Mouse (Mus musculus): ENCODE data around the gene Ewsr1.

DNA sequence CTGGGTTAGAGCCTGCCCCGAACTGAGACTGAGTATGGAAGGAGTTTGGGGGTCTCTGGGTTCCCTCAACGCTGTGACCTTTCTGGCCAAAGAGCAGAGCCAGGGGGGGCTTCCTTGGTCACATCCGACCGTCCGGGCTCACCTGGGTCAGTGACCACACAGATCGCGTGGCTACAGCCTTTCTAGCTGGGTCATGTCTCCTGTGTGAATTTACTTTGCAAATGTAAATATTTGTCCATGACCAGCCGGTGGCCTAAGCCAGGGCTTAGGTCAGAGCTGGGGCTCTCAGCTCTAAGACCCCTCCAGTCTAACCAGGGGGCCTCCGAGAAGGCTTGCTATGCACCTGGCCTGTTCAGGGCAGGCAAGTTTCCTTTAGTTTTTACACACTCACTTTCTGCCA, 40.3 kb upstream of the Ewsr1 start:
- TF ChIP-seq CTCF (IDR thresholded peaks at IDR 0.05; ENCODE audit: low read depth, low read length) (no peak), TAL1 (conservative IDR thresholded peaks at IDR 0.05; ENCODE audit: low read depth, low read length) (no peak)
